Mouse (Mus musculus) G1E (cell line): ENCODE results near the gene Cluap1. TPM values are rescaled to one million over a fixed set of nuclear protein-coding genes. Genes with fewer than 3 reads are reported as not detected.
"Not testable (repeated sequence)": the region's sequence is repeated elsewhere in the genome, so short reads cannot be mapped to it uniquely, and the experiment has no call there.

Experiments
- ATAC-seq: 2 replicates; pipeline ENCODE4 v1.8.0; 2016; ENCODE audit warnings: mild to moderate bottlenecking; ENCODE audit not compliant: insufficient number of reproducible peaks, poor library complexity, low FRiP score, severe bottlenecking; ENCODE audit errors: extremely low read depth
- DNase-seq: peaks from one replicate; pipeline ENCODE4 v3.0.0; 2012; ENCODE audit warnings: low spot score
- H3K27me3 ChIP-seq: 2 replicates; pipeline ENCODE4 v1.6.1; 2012; ENCODE audit warnings: mild to moderate bottlenecking, low read length, inconsistent platforms; ENCODE audit not compliant: insufficient read depth
- H3K36me3 ChIP-seq: replicated peaks from 2 replicates; pipeline ENCODE3; 2012; ENCODE audit warnings: mild to moderate bottlenecking, inconsistent platforms
- H3K4me1 ChIP-seq: 2 replicates; pipeline ENCODE4 v1.6.1; 2012; ENCODE audit warnings: low read depth, low read length, inconsistent platforms, mixed read lengths; ENCODE audit not compliant: insufficient read depth
- H3K4me3 ChIP-seq: 2 replicates; pipeline ENCODE4 v1.5.1; 2012; ENCODE audit warnings: low read depth, mild to moderate bottlenecking, inconsistent platforms, low read length, moderate library complexity, mixed read lengths
- H3K9me3 ChIP-seq: replicated peaks from 2 replicates; pipeline ENCODE4 v1.6.1; 2012; ENCODE audit warnings: inconsistent platforms
- CTCF ChIP-seq: IDR thresholded peaks from 2 replicates; pipeline ENCODE4 v1.5.1; 2012; ENCODE audit warnings: low read depth, low read length, inconsistent platforms, mixed read lengths
- GATA1 ChIP-seq: IDR thresholded peaks from 2 replicates; pipeline ENCODE4 v1.6.1; 2012; ENCODE audit warnings: borderline replicate concordance, low read length, inconsistent platforms, mixed read lengths
- GATA2 ChIP-seq: IDR thresholded peaks from 2 replicates; pipeline ENCODE4 v1.6.1; 2012; ENCODE audit warnings: low read depth, low read length, inconsistent platforms, borderline replicate concordance
- POLR2AphosphoS5 ChIP-seq: IDR thresholded peaks from 2 replicates; pipeline ENCODE4 v1.6.1; 2012; ENCODE audit warnings: low read depth, low read length, inconsistent platforms; ENCODE audit not compliant: insufficient replicate concordance
- TAL1 ChIP-seq: conservative IDR thresholded peaks from 2 replicates; pipeline ENCODE4 v1.6.1; 2012; ENCODE audit warnings: low read depth, low read length, inconsistent platforms, mixed read lengths
- polyA plus RNA-seq: library from polyadenylated mRNA; stranded (reverse); fragments of >175 nt; gene quantifications from 2 replicates; pipeline ENCODE4 v1.2.3, GENCODE M21; 2012
- total RNA-seq, 2 experiments: library from RNA; stranded (forward) in 1 of 2; stranded (reverse) in 1 of 2; fragments of 200-1000 nt in 1 of 2; fragments of >200 nt in 1 of 2; fragmentation: Nextera tagmentation in 1 of 2; gene quantifications; 2 replicates each; pipeline ENCODE4 v1.2.3; 2014 to 2017

Gene Cluap1
- total and polyA plus RNA-seq, 3 experiments, result 12.0 to 30.4 (median 26.9) TPM

DNA sequence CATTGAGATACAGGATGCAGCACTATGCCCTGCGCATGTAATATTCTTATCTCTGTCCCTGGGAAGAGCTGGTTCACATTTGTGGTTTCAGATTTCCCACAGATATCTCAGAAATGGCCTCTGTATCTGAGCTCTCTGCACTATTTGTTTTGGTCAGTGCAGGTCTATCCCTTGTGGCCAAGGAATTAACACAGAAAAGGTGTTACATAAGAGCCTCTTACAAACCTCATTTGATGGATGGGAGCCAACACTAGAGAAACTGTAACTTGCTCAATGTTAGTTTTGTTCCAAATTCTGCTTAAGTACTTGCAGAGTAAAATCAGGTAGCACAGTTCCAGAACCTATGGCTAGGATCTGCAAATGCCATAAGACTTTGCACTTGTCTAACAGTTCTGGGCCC lies 25.5 kb downstream of the Cluap1 start:
- TF ChIP-seq CTCF (no peak), GATA2 (no peak), GATA1 (no peak), POLR2AphosphoS5 (no peak), TAL1 (no peak)
- H3K36me3 ChIP-seq, result peaks cover 82% of the 10 kb centered on the region
- no peak for ATAC-seq

DNA sequence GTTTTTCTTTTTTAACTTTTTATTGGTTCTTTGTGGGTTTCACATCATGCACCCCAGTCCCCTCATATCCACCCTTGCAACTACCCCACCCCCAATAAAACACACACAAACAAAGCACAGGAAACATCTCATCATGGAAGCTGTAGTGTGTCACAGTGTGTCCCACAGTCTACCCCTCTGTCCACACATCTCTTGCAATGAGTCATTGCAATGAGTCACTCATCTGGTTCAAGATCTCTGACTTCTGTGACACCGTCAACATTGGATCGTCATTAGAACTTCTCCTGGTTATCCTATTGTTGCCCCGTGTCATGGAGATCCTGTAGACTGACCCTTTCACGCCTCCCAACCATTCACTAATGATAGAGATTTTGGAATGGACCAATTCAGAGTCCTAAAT lies 26.1 kb downstream of the Cluap1 start:
- Histone ChIP-seq H3K4me1 (peaks cover 5% of the 10 kb centered on the region; the same call in 1 of the 2 replicates), H3K9me3 (no peaks in the 10 kb centered on the region), H3K36me3 (peaks cover 81% of the 10 kb centered on the region), H3K27me3 (no peaks in the 10 kb centered on the region), H3K4me3 (no peak overlapping the region)
- ATAC-seq, result no peak
- no peak for DNase-seq
- TF ChIP-seq CTCF (no peak), GATA1 (no peak), POLR2AphosphoS5 (no peak), TAL1 (no peak), GATA2 (no peak)

More for the DNA sequence above, 25.5 kb downstream of the Cluap1 start:
- Histone ChIP-seq H3K4me3 (no peak overlapping the region), H3K27me3 (no peaks in the 10 kb centered on the region), H3K4me1 (peaks cover 5% of the 10 kb centered on the region; the same call in 1 of the 2 replicates), H3K9me3 (no peaks in the 10 kb centered on the region)
- DNase-seq, result no peak

DNA sequence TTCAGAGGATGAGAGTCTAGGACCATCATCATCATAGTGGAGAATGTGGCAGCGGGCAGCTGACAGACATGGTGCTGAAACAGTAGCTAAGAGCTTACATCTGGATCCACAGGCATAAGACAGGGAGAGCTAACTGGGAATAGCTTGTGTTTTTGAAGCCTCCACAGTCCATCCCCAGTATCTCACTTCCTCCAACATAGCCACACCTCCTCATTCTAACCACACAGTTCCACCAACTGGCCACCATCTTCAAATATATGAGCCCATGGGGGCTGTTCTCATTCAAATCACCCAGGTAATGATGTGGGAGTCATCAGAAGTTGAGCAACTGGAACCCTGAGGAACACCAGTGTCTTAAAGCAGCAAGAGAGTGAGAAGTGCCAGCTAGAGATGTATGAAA lies 42.5 kb downstream of the Cluap1 start:
- no peaks in the 10 kb centered on the region for H3K4me1 ChIP-seq
- no peak for ATAC-seq
- peaks cover 29% of the 10 kb centered on the region for H3K27me3 ChIP-seq
- no peak for DNase-seq
- peaks cover 4% of the 10 kb centered on the region for H3K36me3 ChIP-seq
- no peak overlapping the region for H3K4me3 ChIP-seq
- H3K9me3 ChIP-seq, result no peaks in the 10 kb centered on the region
- TF ChIP-seq GATA1 (no peak), TAL1 (no peak), CTCF (no peak), GATA2 (no peak), POLR2AphosphoS5 (no peak)

DNA sequence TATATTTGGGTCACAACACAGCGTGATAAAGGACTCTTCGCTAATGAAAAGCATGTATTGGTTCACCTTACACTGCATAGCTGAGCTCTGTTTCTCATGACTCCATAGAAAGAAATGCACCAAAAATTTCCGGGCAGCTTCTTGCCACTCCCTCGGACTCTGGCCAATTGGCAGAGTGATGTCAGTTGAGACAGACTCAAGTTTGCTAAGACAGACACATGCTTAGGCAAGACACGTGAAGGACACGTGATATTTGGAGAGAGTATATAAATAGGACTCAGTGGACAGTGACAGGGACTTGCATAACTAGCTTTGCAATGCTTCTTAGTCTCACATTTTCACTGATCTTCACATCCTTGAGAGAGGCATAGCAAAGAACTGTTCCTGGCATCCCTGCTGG lies 47.8 kb downstream of the Cluap1 start:
- Histone ChIP-seq H3K27me3 (peaks cover 36% of the 10 kb centered on the region), H3K36me3 (no peaks in the 10 kb centered on the region)

DNA sequence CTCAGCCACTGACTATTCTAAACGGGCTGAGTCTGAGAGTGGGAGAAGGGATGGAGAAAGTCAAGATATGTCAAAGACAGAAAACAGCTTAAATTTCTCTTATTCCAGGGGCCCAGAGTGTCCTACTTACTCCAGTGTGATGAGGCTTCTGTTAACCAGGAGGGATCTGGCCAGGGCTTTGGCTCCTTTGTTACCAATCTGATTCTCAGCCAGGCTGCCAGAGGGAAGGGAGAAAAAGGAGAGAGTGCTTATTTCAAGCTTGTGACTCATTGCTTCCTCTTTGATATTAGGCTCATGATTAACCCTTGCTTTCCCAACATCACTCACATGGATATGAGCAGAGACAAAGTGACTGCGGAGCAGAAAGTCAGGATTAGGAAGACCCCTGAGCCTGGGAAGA lies 50.7 kb downstream of the Cluap1 start:
- ATAC-seq (no peak), DNase-seq (no peak)
- H3K36me3 ChIP-seq, result no peaks in the 10 kb centered on the region
- no peak for TF ChIP-seq CTCF
- TF ChIP-seq TAL1, result no peak
- TF ChIP-seq GATA2, result no peak
- no peak for TF ChIP-seq POLR2AphosphoS5
- no peak for TF ChIP-seq GATA1
- no peak overlapping the region for H3K4me3 ChIP-seq
- peaks cover 40% of the 10 kb centered on the region for H3K27me3 ChIP-seq
- H3K4me1 ChIP-seq, result no peaks in the 10 kb centered on the region
- H3K9me3 ChIP-seq, result no peaks in the 10 kb centered on the region

More for the DNA sequence above, 47.8 kb downstream of the Cluap1 start:
- Histone ChIP-seq H3K9me3 (no peaks in the 10 kb centered on the region), H3K4me3 (no peak overlapping the region), H3K4me1 (no peaks in the 10 kb centered on the region)
- no peak for ATAC-seq
- no peak for TF ChIP-seq POLR2AphosphoS5
- no peak for TF ChIP-seq CTCF
- TF ChIP-seq GATA1, result no peak
- no peak for TF ChIP-seq TAL1
- no peak for DNase-seq

DNA sequence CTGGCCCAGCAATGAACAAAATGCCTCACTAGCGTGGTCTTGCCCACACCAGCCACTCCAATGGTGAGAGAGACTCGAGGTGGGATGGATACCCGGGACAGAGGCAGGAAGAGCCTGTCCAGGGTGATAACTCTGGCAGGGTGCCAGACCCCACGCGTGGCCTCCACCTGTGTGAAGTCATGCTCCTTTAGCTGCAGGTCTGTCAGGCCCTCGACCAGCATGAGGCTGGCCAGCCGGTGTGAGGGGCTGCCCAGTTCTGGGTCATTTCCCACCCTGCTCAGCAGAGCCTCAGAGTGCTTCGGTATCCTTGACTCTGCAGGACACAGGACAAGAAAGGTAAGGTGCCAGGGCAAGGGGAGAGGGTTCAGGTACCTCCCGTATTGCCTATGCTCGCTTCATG lies 56.4 kb downstream of the Cluap1 start:
- no peak for ATAC-seq
- Histone ChIP-seq H3K27me3 (peaks cover 44% of the 10 kb centered on the region), H3K4me3 (no peak overlapping the region), H3K36me3 (no peaks in the 10 kb centered on the region), H3K9me3 (no peaks in the 10 kb centered on the region), H3K4me1 (no peaks in the 10 kb centered on the region)
- no peak for DNase-seq
- TF ChIP-seq CTCF (no peak), GATA1 (no peak), POLR2AphosphoS5 (no peak), GATA2 (no peak), TAL1 (no peak)

DNA sequence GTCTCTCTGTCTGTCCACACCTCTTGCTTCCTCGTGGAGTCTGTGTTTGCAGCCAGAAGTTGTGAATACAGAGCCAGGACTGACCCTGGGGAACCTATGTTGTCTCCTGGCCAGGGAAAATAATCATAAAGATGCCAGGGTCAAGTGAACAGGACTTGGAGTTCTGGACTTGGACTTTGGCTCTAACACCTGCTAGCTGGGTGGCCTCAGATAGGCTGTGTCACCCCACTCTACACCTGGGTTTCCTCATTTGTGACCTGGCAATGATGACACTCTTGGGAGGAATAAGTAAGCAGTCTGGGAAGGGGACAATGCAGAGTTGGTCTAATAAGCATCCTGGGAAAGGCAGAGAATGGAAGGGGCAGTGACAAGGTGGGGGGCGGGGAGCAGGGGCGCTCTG lies 56.9 kb downstream of the Cluap1 start:
- no peak for ATAC-seq
- Histone ChIP-seq H3K9me3 (no peaks in the 10 kb centered on the region), H3K27me3 (peaks cover 41% of the 10 kb centered on the region), H3K4me1 (no peaks in the 10 kb centered on the region), H3K4me3 (no peak overlapping the region), H3K36me3 (no peaks in the 10 kb centered on the region)
- TF ChIP-seq GATA2 (no peak), TAL1 (no peak), POLR2AphosphoS5 (no peak), CTCF (no peak), GATA1 (no peak)
- DNase-seq, result no peak

DNA sequence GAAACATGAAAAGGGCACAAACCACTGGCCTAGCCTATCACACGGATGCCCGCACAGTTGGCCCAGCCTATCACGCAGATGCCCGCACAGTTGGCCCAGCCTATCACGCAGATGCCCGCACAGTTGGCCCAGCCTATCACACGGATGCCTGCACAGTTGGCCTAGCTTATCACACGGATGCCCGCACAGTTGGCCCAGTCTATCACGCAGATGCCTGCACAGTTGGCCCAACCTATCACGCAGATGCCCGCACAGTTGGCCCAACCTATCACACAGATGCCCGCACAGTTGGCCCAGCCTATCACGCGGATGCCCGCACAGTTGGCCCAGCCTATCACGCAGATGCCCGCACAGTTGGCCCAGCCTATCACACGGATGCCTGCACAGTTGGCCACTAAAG lies 65.9 kb downstream of the Cluap1 start:
- not testable (repeated sequence) for H3K4me1 ChIP-seq, H3K4me3 ChIP-seq, ATAC-seq, H3K9me3 ChIP-seq, DNase-seq, H3K27me3 ChIP-seq
- H3K36me3 ChIP-seq, result peaks cover 19% of the 10 kb centered on the region
